Mouse (Mus musculus) ES-E14 (cell line): Measurements from ENCODE around the gene Dct.

Experiments
- MAFK ChIP-seq: IDR thresholded peaks from 2 replicates; pipeline ENCODE4 v1.6.1; 2014; ENCODE audit warnings: mild to moderate bottlenecking, low read depth, low read length, inconsistent platforms; ENCODE audit not compliant: insufficient read depth
- ZC3H11A ChIP-seq: IDR thresholded peaks from 2 replicates; pipeline ENCODE4 v1.6.1; 2012; ENCODE audit warnings: low read depth, mild to moderate bottlenecking, inconsistent platforms, low read length, borderline replicate concordance

DNA sequence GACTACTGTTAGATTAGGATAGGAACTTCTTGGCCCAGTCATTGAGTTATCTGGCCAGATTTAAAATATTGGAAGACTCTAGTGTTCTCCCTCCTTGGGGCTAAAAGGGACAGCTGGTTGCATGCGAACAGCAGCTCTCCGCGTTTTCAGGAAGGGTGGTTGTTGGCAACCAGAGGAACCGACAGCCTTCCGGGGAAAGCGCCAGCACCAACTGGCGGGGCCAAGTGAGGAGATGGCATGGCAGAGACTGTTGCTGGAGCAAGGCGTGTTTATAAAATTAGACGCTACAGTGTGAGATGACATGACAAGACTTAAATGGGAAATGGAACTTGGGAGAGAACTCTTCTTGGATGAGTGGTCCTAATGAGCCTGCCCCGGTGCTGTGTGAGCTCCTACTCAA is 70.5 kb downstream of the Dct start:
- TF ChIP-seq MAFK (no peak), ZC3H11A (no peak)
